Comparison of ENCODE assay signal across 11 mouse cellular contexts in the genomic region with DNA sequence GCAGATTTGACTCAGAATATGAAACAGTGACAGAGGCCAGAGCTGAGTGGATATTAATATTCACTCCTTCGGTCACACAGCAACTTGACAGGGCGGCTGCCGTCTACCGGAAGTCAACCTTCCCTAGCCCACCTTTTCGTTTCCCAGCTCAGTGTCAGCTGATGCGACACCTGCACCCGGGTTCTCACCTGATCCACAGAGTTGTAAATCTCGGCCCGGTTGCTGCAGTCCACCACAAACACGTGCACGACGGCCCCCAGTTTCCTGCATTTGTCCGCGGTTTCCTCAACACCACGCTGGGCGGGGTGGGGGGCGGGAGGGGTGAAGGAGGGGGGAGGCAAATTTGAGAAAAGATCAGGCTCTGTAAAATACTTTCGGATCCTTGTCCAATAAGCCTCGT. TPM values are rescaled to one million over a fixed set of nuclear protein-coding genes. Genes with fewer than 3 reads are reported as not detected.
DNase-seq lines count a peak whose midpoint lies in the region; ATAC-seq and TF ChIP-seq lines count a peak whose summit lies in the region.
"Had no signal": no experiment of that assay in that cellular context is flagged by ENCODE, and none has a peak within 500 bp of the region (broad histone marks: within the 10 kb centered on the region; RNA-seq: fewer than 3 reads in every experiment).

No protein-coding gene starts in this region.

- no peak overlapping the region for H3K4me3 ChIP-seq in embryonic facial prominence, embryonic 13.5 days
- no peak overlapping the region for H3K4me3 ChIP-seq in embryonic facial prominence, embryonic 10.5 days
- no peak overlapping the region for H3K4me3 ChIP-seq in liver, embryonic 11.5 days (ENCODE audit: low read depth, low read length)
- peak overlapping the region; percentile 12; the same call in 1 of the 2 replicates for H3K4me3 ChIP-seq in intestine, embryonic 16.5 days (ENCODE audit: low read length)
- H3K4me3 ChIP-seq in small intestine, adult 2 months (ENCODE audit: low read depth, low read length), result peak overlapping the region; percentile 20
- H3K4me3 ChIP-seq in layer of hippocampus, adult 2 months, result no peak overlapping the region

- TF ChIP-seq CTCF in small intestine, adult 2 months (IDR thresholded peaks at IDR 0.05; ENCODE audit: extremely low read depth, insufficient read length, insufficient replicate concordance, low read depth, low read length), result no peak
- no peak for TF ChIP-seq CTCF in layer of hippocampus, adult 2 months (conservative IDR thresholded peaks at IDR 0.05)

- H3K27me3 ChIP-seq in embryonic facial prominence, embryonic 13.5 days, result no peaks in the 10 kb centered on the region; the same call in 1 of the 2 replicates
- H3K27me3 ChIP-seq in embryonic facial prominence, embryonic 10.5 days (replicated peaks; ENCODE audit: low read depth, poor library complexity, severe bottlenecking), result no peaks in the 10 kb centered on the region
- no peaks in the 10 kb centered on the region; the same call in 1 of the 2 replicates for H3K27me3 ChIP-seq in liver, embryonic 11.5 days (replicated peaks; ENCODE audit: control insufficient read depth, insufficient read depth, low read length)
- H3K27me3 ChIP-seq in intestine, embryonic 16.5 days (replicated peaks; ENCODE audit: control insufficient read depth, insufficient read depth, low read length), result no peaks in the 10 kb centered on the region
- H3K27me3 ChIP-seq in small intestine, adult 2 months (ENCODE audit: control insufficient read depth, insufficient read depth, low read length), result no peaks in the 10 kb centered on the region

- H3K4me1 ChIP-seq in embryonic facial prominence, embryonic 13.5 days, result 0 out of 2 replicates have a peak, but pooled peaks cover 3% of the 10 kb centered on the region
- H3K4me1 ChIP-seq in embryonic facial prominence, embryonic 10.5 days, result 0 out of 2 replicates have a peak, but pooled peaks cover 2% of the 10 kb centered on the region
- no peaks in the 10 kb centered on the region for H3K4me1 ChIP-seq in liver, embryonic 11.5 days (replicated peaks; ENCODE audit: control insufficient read depth, insufficient read depth, low read length)
- 0 out of 2 replicates have a peak, but pooled peaks cover 2% of the 10 kb centered on the region for H3K4me1 ChIP-seq in intestine, embryonic 16.5 days (ENCODE audit: control insufficient read depth, insufficient read depth, low read length)
- H3K4me1 ChIP-seq in small intestine, adult 2 months (ENCODE audit: control insufficient read depth, insufficient read depth, insufficient read length, low read length), result 0 out of 2 replicates have a peak, but pooled peaks cover 2% of the 10 kb centered on the region

- H3K36me3 ChIP-seq in embryonic facial prominence, embryonic 13.5 days, result no peaks in the 10 kb centered on the region
- no peaks in the 10 kb centered on the region for H3K36me3 ChIP-seq in embryonic facial prominence, embryonic 10.5 days (replicated peaks)
- H3K36me3 ChIP-seq in liver, embryonic 11.5 days (ENCODE audit: control insufficient read depth, insufficient read depth, low read length), result no peaks in the 10 kb centered on the region
- H3K36me3 ChIP-seq in intestine, embryonic 16.5 days (ENCODE audit: control insufficient read depth, insufficient read depth, low read length), result no peaks in the 10 kb centered on the region
- no peaks in the 10 kb centered on the region for H3K36me3 ChIP-seq in small intestine, adult 2 months (ENCODE audit: control insufficient read depth, insufficient read depth, low read length)

- no peak overlapping the region for H3K9ac ChIP-seq in embryonic facial prominence, embryonic 13.5 days
- H3K9ac ChIP-seq in liver, embryonic 11.5 days (ENCODE audit: low read depth, low read length), result no peak overlapping the region
- H3K9ac ChIP-seq in intestine, embryonic 16.5 days (ENCODE audit: low read depth, low read length), result no peak overlapping the region

- 61% methylated on average over 19 of the region's 19 CpGs for WGBS in embryonic facial prominence, embryonic 13.5 days
- 64% methylated on average over 19 of the region's 19 CpGs for WGBS in embryonic facial prominence, embryonic 10.5 days
- WGBS in liver, embryonic 11.5 days, result 34% methylated on average over 19 of the region's 19 CpGs
- 53% methylated on average over 19 of the region's 19 CpGs for WGBS in intestine, embryonic 16.5 days
- WGBS in small intestine, adult 2 months, result 67% methylated on average over 19 of the region's 19 CpGs

- no peak for DNase-seq in embryonic facial prominence, embryonic 10.5 days (ENCODE audit: low spot score)
- peak; percentile 27 for DNase-seq in liver, embryonic 11.5 days (ENCODE audit: low spot score)
- DNase-seq in liver, result no peak
- DNase-seq in layer of hippocampus, adult 2 months (ENCODE audit: low spot score in 2 of 2), result no peak
- no peak for DNase-seq in retina, postnatal 1 day
- DNase-seq: cerebellum, adult 18-20 months; thymus, postnatal 4 days had no signal

- TF ChIP-seq POLR2A in small intestine, adult 2 months (IDR thresholded peaks at IDR 0.05; ENCODE audit: low read depth, low read length), result no peak

- no peak for ATAC-seq in embryonic facial prominence, embryonic 13.5 days (ENCODE audit: insufficient number of reproducible peaks, insufficient read depth, low FRiP score, low TSS enrichment, low read depth)
- ATAC-seq in liver, embryonic 11.5 days (replicated peaks; ENCODE audit: low FRiP score), result no peak
- no peak for ATAC-seq in intestine, embryonic 16.5 days

- no peaks in the 10 kb centered on the region for H3K9me3 ChIP-seq in embryonic facial prominence, embryonic 13.5 days
- H3K9me3 ChIP-seq in embryonic facial prominence, embryonic 10.5 days, result no peaks in the 10 kb centered on the region
- H3K9me3 ChIP-seq in liver, embryonic 11.5 days (ENCODE audit: control insufficient read depth, low read length), result no peaks in the 10 kb centered on the region
- no peaks in the 10 kb centered on the region for H3K9me3 ChIP-seq in intestine, embryonic 16.5 days (ENCODE audit: control insufficient read depth, low read length)

- no peak overlapping the region for H3K27ac ChIP-seq in embryonic facial prominence, embryonic 13.5 days
- no peak overlapping the region for H3K27ac ChIP-seq in embryonic facial prominence, embryonic 10.5 days (replicated peaks)
- H3K27ac ChIP-seq in liver, embryonic 11.5 days (ENCODE audit: low read depth, low read length), result no peak overlapping the region
- no peak overlapping the region for H3K27ac ChIP-seq in intestine, embryonic 16.5 days (ENCODE audit: low read length)
- no peak overlapping the region for H3K27ac ChIP-seq in small intestine, adult 2 months (ENCODE audit: insufficient read depth, low read depth, low read length)
- no peak overlapping the region for H3K27ac ChIP-seq in layer of hippocampus, adult 2 months

- peak overlapping the region; percentile 32; the same call in 1 of the 2 replicates for H3K4me2 ChIP-seq in embryonic facial prominence, embryonic 13.5 days
- peak overlapping the region; percentile 36 for H3K4me2 ChIP-seq in liver, embryonic 11.5 days
- H3K4me2 ChIP-seq in intestine, embryonic 16.5 days (ENCODE audit: low read depth, low read length), result peak overlapping the region; percentile 30; the same call in 1 of the 2 replicates

RNA-seq across cellular contexts. Expression of gene Hsd17b13, which starts 4.8 kb away (rescaled TPM):
- polyA plus RNA-seq in embryonic facial prominence, embryonic 13.5 days (2015; fragmentation: Nextera tagmentation; extraction: Ambion mirVana), result 0.54 TPM in 1 of 2 replicates, not detected in the other
- not detected in 2 replicates for polyA plus RNA-seq in embryonic facial prominence, embryonic 10.5 days (2016; fragmentation: Nextera tagmentation; extraction: Ambion mirVana)
- 0.32 TPM in 1 of 2 replicates, not detected in the other for polyA plus RNA-seq in liver, embryonic 11.5 days (2014; fragmentation: Nextera tagmentation; extraction: Ambion mirVana)
- 36.9 and 49.5 TPM in 2 replicates for polyA plus RNA-seq in intestine, embryonic 16.5 days (2015; fragmentation: Nextera tagmentation; extraction: Ambion mirVana)
- polyA plus RNA-seq in small intestine, adult 2 months (2012; rRNA removed), result 5.7 and 6.0 TPM in 2 replicates
- not detected for total RNA-seq in layer of hippocampus, adult 2 months (2021)
- polyA plus RNA-seq: forebrain, embryonic 11.5 days had no signal

RNA-seq across cellular contexts. Expression of gene Hsd17b11, which starts 49.3 kb away (rescaled TPM):
- polyA plus RNA-seq in embryonic facial prominence, embryonic 13.5 days (2015; fragmentation: Nextera tagmentation; extraction: Ambion mirVana), result 2.8 and 3.6 TPM in 2 replicates
- polyA plus RNA-seq in embryonic facial prominence, embryonic 10.5 days (2016; fragmentation: Nextera tagmentation; extraction: Ambion mirVana), result 2.1 and 2.6 TPM in 2 replicates
- 1.7 and 2.5 TPM in 2 replicates for polyA plus RNA-seq in liver, embryonic 11.5 days (2014; fragmentation: Nextera tagmentation; extraction: Ambion mirVana)
- polyA plus RNA-seq in intestine, embryonic 16.5 days (2015; fragmentation: Nextera tagmentation; extraction: Ambion mirVana), result 10.6 and 10.7 TPM in 2 replicates
- polyA plus RNA-seq in small intestine, adult 2 months (2012; rRNA removed), result 46.9 and 109 TPM in 2 replicates
- 10 to 100 TPM; 48.0 to 53.9 TPM for total RNA-seq in layer of hippocampus, adult 2 months (2021)

Comparison
In these comparisons a context has a peak if more than half of its experiments do, and no peak if none do; other contexts are left out.
1. H3K4me3 ChIP-seq: peak in intestine, embryonic 16.5 days (single experiment) and small intestine, adult 2 months (single experiment); none in embryonic facial prominence, embryonic 13.5 days (single experiment), embryonic facial prominence, embryonic 10.5 days (single experiment), liver, embryonic 11.5 days (single experiment) and layer of hippocampus, adult 2 months (single experiment).
2. Peak in every context shown above with its lines, with median percentiles within 50 percentile points of each other: H3K4me2 ChIP-seq.